In genomic region chr11:18876886-18877625, GRCm38 (mm10) we compare ENCODE assay signal across 8 mouse cellular contexts.
DNase-seq lines count a peak whose midpoint lies in the region; ATAC-seq and TF ChIP-seq lines count a peak whose summit lies in the region.

No protein-coding gene starts in this region.

- peak overlapping the region; percentile 55; the same call in 1 of the 2 replicates for H3K27ac ChIP-seq in embryonic facial prominence, embryonic 15.5 days (replicated peaks)
- H3K27ac ChIP-seq in hindbrain, postnatal 0 days = peak overlapping the region; percentile 87
- H3K27ac ChIP-seq in liver, embryonic 14.5 days = no peak overlapping the region
- peak overlapping the region; percentile 92 for H3K27ac ChIP-seq in neural tube, embryonic 15.5 days (replicated peaks)

- H3K9ac ChIP-seq in embryonic facial prominence, embryonic 15.5 days = peak overlapping the region; percentile 26; the same call in 1 of the 2 replicates
- H3K9ac ChIP-seq in hindbrain, postnatal 0 days (replicated peaks; ENCODE audit: low read length) = peak overlapping the region; percentile 64
- H3K9ac ChIP-seq in liver, embryonic 14.5 days (replicated peaks) = no peak overlapping the region
- H3K9ac ChIP-seq in neural tube, embryonic 15.5 days (replicated peaks) = peak overlapping the region; percentile 53

- under 1% methylated on average over 40 of the region's 40 CpGs for WGBS in embryonic facial prominence, embryonic 15.5 days
- 2% methylated on average over 40 of the region's 40 CpGs for WGBS in hindbrain, postnatal 0 days
- under 1% methylated on average over 40 of the region's 40 CpGs for WGBS in liver, embryonic 14.5 days (ENCODE audit: insufficient replicate concordance)
- WGBS in neural tube, embryonic 15.5 days = under 1% methylated on average over 39 of the region's 40 CpGs

- no peaks in the 10 kb centered on the region for H3K9me3 ChIP-seq in embryonic facial prominence, embryonic 15.5 days (replicated peaks)
- no peaks in the 10 kb centered on the region for H3K9me3 ChIP-seq in hindbrain, postnatal 0 days (ENCODE audit: low read length)
- H3K9me3 ChIP-seq in liver, embryonic 14.5 days (ENCODE audit: control insufficient read depth, low read length) = no peaks in the 10 kb centered on the region
- H3K9me3 ChIP-seq in neural tube, embryonic 15.5 days (replicated peaks) = no peaks in the 10 kb centered on the region

- TF ChIP-seq CTCF in hindbrain, postnatal 0 days (IDR thresholded peaks at IDR 0.05; ENCODE audit: low read depth) = no peak
- TF ChIP-seq CTCF in liver, embryonic 14.5 days (IDR thresholded peaks at IDR 0.05; ENCODE audit: low read depth) = no peak

- peaks cover 30% of the 10 kb centered on the region for H3K4me1 ChIP-seq in embryonic facial prominence, embryonic 15.5 days
- peaks cover 9% of the 10 kb centered on the region for H3K4me1 ChIP-seq in hindbrain, postnatal 0 days (ENCODE audit: insufficient read depth, low read length)
- peaks cover 0 to 2% of the 10 kb centered on the region in 2 experiments; a peak in 1 of 4 replicates for H3K4me1 ChIP-seq in liver, embryonic 14.5 days (replicated peaks; ENCODE audit: control insufficient read depth in 2 of 2, insufficient read depth in 2 of 2, low read length in 1 of 2)
- H3K4me1 ChIP-seq in neural tube, embryonic 15.5 days = peaks cover 57% of the 10 kb centered on the region

- H3K27me3 ChIP-seq in embryonic facial prominence, embryonic 15.5 days = peaks cover 30% of the 10 kb centered on the region
- H3K27me3 ChIP-seq in hindbrain, postnatal 0 days (ENCODE audit: insufficient read depth, low read length) = no peaks in the 10 kb centered on the region
- peaks cover 55% of the 10 kb centered on the region for H3K27me3 ChIP-seq in liver, embryonic 14.5 days (ENCODE audit: control insufficient read depth, insufficient read depth, low read length)
- no peaks in the 10 kb centered on the region for H3K27me3 ChIP-seq in neural tube, embryonic 15.5 days (replicated peaks)

- TF ChIP-seq EP300 in liver, embryonic 14.5 days (IDR thresholded peaks at IDR 0.05; ENCODE audit: low read depth) = no peak

- peak overlapping the region; percentile 86 for H3K4me2 ChIP-seq in embryonic facial prominence, embryonic 15.5 days (replicated peaks)
- peak overlapping the region; percentile 82 for H3K4me2 ChIP-seq in hindbrain, postnatal 0 days (ENCODE audit: low read depth, low read length)
- H3K4me2 ChIP-seq in liver, embryonic 14.5 days (ENCODE audit: low read depth) = peak overlapping the region; percentile 47
- H3K4me2 ChIP-seq in neural tube, embryonic 15.5 days = peak overlapping the region; percentile 75

- H3K4me3 ChIP-seq in embryonic facial prominence, embryonic 15.5 days (replicated peaks) = peak overlapping the region; percentile 51
- H3K4me3 ChIP-seq in hindbrain, postnatal 0 days (ENCODE audit: low read length) = peak overlapping the region; percentile 41
- H3K4me3 ChIP-seq in liver, embryonic 14.5 days (ENCODE audit: insufficient read depth in 1 of 2, low read depth in 2 of 2, low read length in 2 of 2) = peak overlapping the region; percentile 52 to 55
- H3K4me3 ChIP-seq in neural tube, embryonic 15.5 days (replicated peaks) = peak overlapping the region; percentile 43

- ATAC-seq in embryonic facial prominence, embryonic 15.5 days (ENCODE audit: insufficient number of reproducible peaks, low FRiP score, low TSS enrichment, low read depth) = peak; percentile 72
- ATAC-seq in hindbrain, postnatal 0 days = peak; percentile 33
- ATAC-seq in liver, embryonic 14.5 days (ENCODE audit: insufficient read depth) = peak; percentile 50
- ATAC-seq in neural tube, embryonic 15.5 days (ENCODE audit: low FRiP score) = peak; percentile 48
- ATAC-seq in erythroid progenitor cell, adult 5-6 weeks (replicated peaks; ENCODE audit: low FRiP score, poor library complexity, severe bottlenecking) = no peak

- DNase-seq in right cerebral cortex, postnatal 14 days = peak; percentile 7
- DNase-seq in right cerebral cortex, adult 18-20 months = no peak
- DNase-seq in adrenal gland, postnatal 10 days = peak; percentile 70
- peak; percentile 66 for DNase-seq in hindbrain, postnatal 0 days (ENCODE audit: low spot score)
- no peak for DNase-seq in liver, embryonic 14.5 days (ENCODE audit: low read depth in 3 of 3, low spot score in 3 of 3)

- no peaks in the 10 kb centered on the region for H3K36me3 ChIP-seq in embryonic facial prominence, embryonic 15.5 days
- H3K36me3 ChIP-seq in hindbrain, postnatal 0 days (ENCODE audit: insufficient read depth, low read length) = no peaks in the 10 kb centered on the region; the same call in 1 of the 2 replicates
- no peaks in the 10 kb centered on the region for H3K36me3 ChIP-seq in liver, embryonic 14.5 days (replicated peaks; ENCODE audit: control insufficient read depth, insufficient read depth, low read depth)
- no peaks in the 10 kb centered on the region for H3K36me3 ChIP-seq in neural tube, embryonic 15.5 days

Comparison
In these comparisons a context has a peak if more than half of its experiments do, and no peak if none do; other contexts are left out.
1. DNase-seq: peak in right cerebral cortex, postnatal 14 days (single experiment), adrenal gland, postnatal 10 days (single experiment) and hindbrain, postnatal 0 days (single experiment); none in right cerebral cortex, adult 18-20 months (single experiment) and liver, embryonic 14.5 days (0 of 3).
2. Peak in every context shown above with its lines, with median percentiles within 50 percentile points of each other: H3K4me2 ChIP-seq and H3K4me3 ChIP-seq.